Mouse (Mus musculus): ENCODE results near the gene Pnpo.
A peak's percentile ranks its signal among the peaks of the same experiment; 100 is the strongest.

Pnpo gene

GRCm38 (mm10) chr11:96937549-96938425, 6.0 kb downstream of the Pnpo start:
- no peak for DNase-seq (ENCODE audit: low read depth in 2 of 2, low spot score in 2 of 2)

GRCm38 (mm10) chr11:96935872-96936650, 7.7 kb downstream of the Pnpo start:
- DNase-seq (ENCODE audit: low read depth in 2 of 2, low spot score in 2 of 2): no peak

GRCm38 (mm10) chr11:96934921-96935356, 8.8 kb downstream of the Pnpo start:
- peak in 1 of 2 experiments; percentile 18 for DNase-seq (ENCODE audit: low read depth in 2 of 2, low spot score in 2 of 2)

GRCm38 (mm10) chr11:96933562-96934276, 10.1 kb downstream of the Pnpo start:
- DNase-seq (ENCODE audit: low read depth in 2 of 2, low spot score in 2 of 2): no peak

GRCm38 (mm10) chr11:96931327-96932062, 12.3 kb downstream of the Pnpo start:
- no peak for DNase-seq (ENCODE audit: low read depth in 2 of 2, low spot score in 2 of 2)

GRCm38 (mm10) chr11:96929766-96930331, 13.9 kb downstream of the Pnpo start:
- DNase-seq (ENCODE audit: low read depth in 2 of 2, low spot score in 2 of 2): no peak

GRCm38 (mm10) chr11:96929096-96929765, 14.6 kb downstream of the Pnpo start:
- no peak for DNase-seq (ENCODE audit: low read depth in 2 of 2, low spot score in 2 of 2)

- DNase-seq (ENCODE audit: low read depth in 2 of 2, low spot score in 2 of 2): no peak
Measured at GRCm38 (mm10) chr11:96928691-96929090, 15.1 kb downstream of the Pnpo start.

- DNase-seq (ENCODE audit: low read depth in 2 of 2, low spot score in 2 of 2): no peak
Measured at GRCm38 (mm10) chr11:96928088-96928487, 15.7 kb downstream of the Pnpo start, which contains the start of gene Prr15l. TSS of gene Prr15l (plus strand) at chr11:96928104.

GRCm38 (mm10) chr11:96926587-96926986, 17.2 kb downstream of the Pnpo start:
- DNase-seq (ENCODE audit: low read depth in 2 of 2, low spot score in 2 of 2): no peak

- DNase-seq (ENCODE audit: low read depth in 2 of 2, low spot score in 2 of 2): no peak
Measured at GRCm38 (mm10) chr11:96925469-96926148, 18.2 kb downstream of the Pnpo start.

- peak in 1 of 2 experiments; percentile 7 for DNase-seq (ENCODE audit: low read depth in 2 of 2, low spot score in 2 of 2)
Measured at GRCm38 (mm10) chr11:96924861-96925260, 18.9 kb downstream of the Pnpo start.

- DNase-seq (ENCODE audit: low read depth in 2 of 2, low spot score in 2 of 2): no peak
Measured at GRCm38 (mm10) chr11:96919003-96919402, 24.8 kb downstream of the Pnpo start.

GRCm38 (mm10) chr11:96917415-96917814, 26.4 kb downstream of the Pnpo start:
- DNase-seq (ENCODE audit: low read depth in 2 of 2, low spot score in 2 of 2): no peak

- no peak for DNase-seq (ENCODE audit: low read depth in 2 of 2, low spot score in 2 of 2)
Measured at GRCm38 (mm10) chr11:96916885-96917396, 26.8 kb downstream of the Pnpo start.

- DNase-seq (ENCODE audit: low read depth in 2 of 2, low spot score in 2 of 2): peak; percentile 98 to 100
Measured at GRCm38 (mm10) chr11:96916044-96916884, 27.5 kb downstream of the Pnpo start, which contains the start of gene Cdk5rap3. TSS of gene Cdk5rap3 (minus strand) at chr11:96916496.

- peak in 1 of 2 experiments; percentile 7 for DNase-seq (ENCODE audit: low read depth in 2 of 2, low spot score in 2 of 2)
Measured at GRCm38 (mm10) chr11:96912682-96913081, 31.1 kb downstream of the Pnpo start.

GRCm38 (mm10) chr11:96910003-96910402, 33.8 kb downstream of the Pnpo start:
- DNase-seq (ENCODE audit: low read depth in 2 of 2, low spot score in 2 of 2): peak; percentile 57 to 73

All from CD8-positive naive resting alpha-beta T cell, adult 2 months (primary cell).